Mouse (Mus musculus): ENCODE data around the gene AB124611. TPM values are rescaled to one million over a fixed set of nuclear protein-coding genes. Genes with fewer than 3 reads are reported as not detected.
A peak's percentile ranks its signal among the peaks of the same experiment; 100 is the strongest.
"Not testable (repeated sequence)": the region's sequence is repeated elsewhere in the genome, so short reads cannot be mapped to it uniquely, and the experiment has no call there.

Gene AB124611
- 1 to 10 TPM; 2.1 TPM for total RNA-seq (2021)
- long read RNA-seq, experiment 1, partial matches to known transcripts = 0 of 1 reads
- long read RNA-seq, experiment 1, other reads (novel, unspliced or antisense) = 0 of 1 reads
- long read RNA-seq, experiment 2 = 0 reads

DNA sequence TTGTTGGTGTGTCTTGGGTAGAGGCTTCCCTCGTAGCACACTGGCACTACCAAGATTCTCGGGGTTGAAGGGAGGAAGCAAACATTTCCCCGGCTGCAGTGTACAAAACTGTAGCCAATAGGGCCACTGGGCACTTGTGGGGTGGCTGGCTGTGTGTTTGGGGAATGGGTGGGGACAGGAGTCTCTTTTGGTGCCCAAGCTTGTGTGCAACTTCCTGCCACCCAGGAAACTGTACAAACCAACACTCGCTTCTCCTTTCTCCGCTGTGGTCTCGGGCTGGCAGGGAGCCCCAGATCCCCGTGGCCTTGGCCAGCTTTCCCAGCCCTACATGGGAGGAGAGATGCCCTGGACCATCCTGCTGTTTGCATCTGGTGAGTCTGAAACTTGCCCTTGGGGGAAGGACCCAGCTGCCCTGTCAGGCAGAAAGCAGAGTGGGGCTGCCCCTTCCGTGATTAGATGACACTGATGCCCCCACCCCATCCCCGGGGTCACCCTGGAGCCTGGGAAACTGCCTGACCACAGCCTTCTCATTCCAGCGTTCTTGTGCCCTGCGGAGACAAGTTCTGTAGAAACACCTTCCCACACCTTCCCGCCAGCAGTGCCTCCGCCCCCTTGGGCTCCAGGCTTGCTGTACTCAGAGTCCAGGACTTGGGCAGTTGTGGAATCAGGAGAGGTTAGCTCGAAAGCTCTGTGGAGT is at the start of gene AB124611:
Gene AB124611 (plus strand): TSS at position 240 of the 697 bp plus-strand sequence.
- peak in 1 of 2 experiments; percentile 36 for DNase-seq
- intact Hi-C loops (cut with DNase I) = no loop called here

- intact Hi-C loops (cut with DNase I) = no loop called here
- DNase-seq = no peak
Observed at GRCm38 (mm10) chr9:21477707-21478106, 48.3 kb upstream of the AB124611 start.

DNA sequence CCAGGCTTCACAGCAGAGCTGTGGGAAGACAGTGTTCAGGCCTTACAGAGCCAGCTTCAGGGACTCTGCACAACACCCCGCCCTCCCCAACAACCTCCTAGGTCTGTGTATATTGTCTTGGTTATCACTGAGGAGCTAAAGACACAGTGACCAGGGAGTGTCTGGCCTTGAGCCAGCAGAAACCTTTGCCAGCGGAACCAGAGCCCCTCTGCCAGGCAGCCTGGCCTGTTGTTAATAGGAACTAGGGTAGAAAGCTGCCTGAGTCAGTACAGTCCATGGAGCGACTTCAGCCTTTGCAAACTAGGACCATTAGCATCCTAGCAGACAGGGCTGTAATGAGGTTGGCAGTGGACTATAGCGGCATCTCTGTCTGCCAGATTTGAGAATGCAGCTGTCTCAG is 41.9 kb upstream of the AB124611 start:
- intact Hi-C loops (cut with DNase I) = no loop called here
- DNase-seq = no peak

DNA sequence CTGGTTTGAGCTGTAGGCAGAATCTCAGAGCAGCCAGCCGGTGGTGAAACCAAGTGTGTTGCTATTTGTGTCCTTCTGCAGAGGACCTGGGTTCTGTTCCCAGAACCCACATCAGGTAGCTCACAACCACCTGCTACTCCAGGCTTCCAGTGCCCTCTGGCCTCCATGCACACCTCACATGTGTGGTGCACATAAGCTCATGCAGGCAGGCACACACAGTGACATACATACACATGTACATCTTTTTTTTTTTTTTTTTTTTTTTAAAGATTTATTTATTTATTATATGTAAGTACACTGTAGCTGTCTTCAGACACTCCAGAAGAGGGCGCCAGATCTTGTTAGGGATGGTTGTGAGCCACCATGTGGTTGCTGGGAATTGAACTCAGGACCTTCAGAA is 37.7 kb upstream of the AB124611 start:
- DNase-seq; intact Hi-C loops (cut with DNase I): not testable (repeated sequence)

DNA sequence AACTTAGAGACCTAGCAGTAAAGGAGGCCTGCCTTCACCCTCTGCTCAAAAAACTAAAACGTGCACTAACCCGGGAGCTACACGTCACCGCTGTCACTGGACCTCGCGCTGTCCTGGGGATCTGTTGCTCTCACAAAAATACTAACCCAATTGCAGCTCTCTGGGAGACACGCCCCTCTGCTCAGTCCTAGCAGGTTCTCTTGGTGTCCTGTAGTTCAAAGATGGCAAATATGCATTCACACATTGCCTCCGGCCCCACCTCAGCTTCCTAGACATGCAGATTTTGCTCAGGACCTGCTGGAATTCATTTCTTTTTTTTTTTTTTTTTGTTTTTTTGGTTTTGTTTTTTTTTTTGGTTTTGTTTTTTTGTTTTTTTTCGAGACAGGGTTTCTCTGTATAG is 35.3 kb upstream of the AB124611 start:
- DNase-seq = no peak
- intact Hi-C loops (cut with DNase I) = no loop called here

- DNase-seq = no peak
- intact Hi-C loops (cut with DNase I) = no loop called here
Observed at GRCm38 (mm10) chr9:21493907-21494306, 32.1 kb upstream of the AB124611 start.

DNA sequence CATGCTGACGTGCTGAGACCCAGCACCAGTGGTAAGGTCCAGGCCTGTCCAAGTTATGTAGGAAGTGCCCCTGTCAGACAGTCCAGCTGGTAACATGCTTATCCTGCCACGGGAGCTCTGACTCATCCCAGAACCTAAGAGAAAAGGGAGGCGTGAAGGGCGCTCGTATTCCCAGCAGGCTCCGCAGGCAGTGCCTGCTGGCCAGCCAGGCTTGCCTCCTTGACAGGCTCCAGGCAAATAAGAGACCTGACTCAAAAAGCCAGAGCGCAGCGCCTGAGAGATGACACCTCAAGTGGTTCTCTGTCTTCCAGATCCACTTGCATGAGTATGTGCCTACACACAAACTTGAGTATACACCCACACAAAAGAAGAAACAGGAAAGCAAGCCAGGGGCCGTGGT is 31.2 kb upstream of the AB124611 start:
- DNase-seq = no peak
- intact Hi-C loops (cut with DNase I) = no loop called here

- intact Hi-C loops (cut with DNase I) = no loop called here
- peak; percentile 43 to 50 for DNase-seq
Observed at GRCm38 (mm10) chr9:21496308-21497049, 29.5 kb upstream of the AB124611 start.

DNA sequence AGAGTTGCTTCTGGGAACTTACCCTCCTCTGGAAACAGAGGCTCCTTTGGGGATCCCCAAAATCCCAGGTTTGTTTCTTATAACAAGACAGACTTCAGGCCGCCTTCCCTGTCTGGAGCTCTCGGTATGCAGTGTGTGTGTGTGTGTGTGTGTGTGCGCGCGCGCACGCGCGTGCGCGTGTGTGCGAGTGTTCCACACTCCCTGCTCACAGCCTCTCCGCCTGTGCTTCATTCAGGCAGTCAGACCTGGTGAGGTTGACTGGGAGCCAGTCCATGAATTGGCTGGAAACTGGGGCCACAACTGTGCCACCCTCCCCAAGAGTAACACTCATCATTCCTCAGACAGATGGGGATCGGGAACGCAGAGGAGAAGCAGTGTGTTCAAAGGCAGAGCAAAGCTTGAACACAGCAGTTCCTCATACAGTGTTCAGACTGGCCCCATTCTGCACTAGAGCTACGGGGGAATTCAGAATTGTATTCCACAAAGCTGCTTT is 28.9 kb upstream of the AB124611 start:
- intact Hi-C loops (cut with DNase I) = no loop called here
- DNase-seq = no peak

DNA sequence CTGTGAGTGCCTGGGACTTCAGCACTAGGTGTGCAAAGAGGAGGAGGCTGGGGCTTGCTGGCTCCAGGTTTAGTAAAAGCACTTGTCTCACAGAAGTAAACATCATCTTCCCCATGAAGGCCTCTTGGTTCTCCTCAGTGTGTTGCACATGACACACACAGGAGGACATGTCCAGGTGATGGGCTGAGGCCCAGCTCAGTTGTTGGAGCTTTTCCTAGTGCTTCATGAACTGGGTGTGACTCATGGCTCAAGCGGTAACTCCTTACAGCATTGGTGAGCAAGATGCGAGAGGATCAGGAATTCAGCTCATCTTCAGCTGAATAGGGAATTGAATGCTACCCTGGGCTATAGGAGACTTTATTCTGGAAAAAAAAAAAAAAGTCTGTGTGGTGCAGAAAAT is 28.3 kb upstream of the AB124611 start:
- no peak for DNase-seq
- intact Hi-C loops (cut with DNase I) = no loop called here

DNA sequence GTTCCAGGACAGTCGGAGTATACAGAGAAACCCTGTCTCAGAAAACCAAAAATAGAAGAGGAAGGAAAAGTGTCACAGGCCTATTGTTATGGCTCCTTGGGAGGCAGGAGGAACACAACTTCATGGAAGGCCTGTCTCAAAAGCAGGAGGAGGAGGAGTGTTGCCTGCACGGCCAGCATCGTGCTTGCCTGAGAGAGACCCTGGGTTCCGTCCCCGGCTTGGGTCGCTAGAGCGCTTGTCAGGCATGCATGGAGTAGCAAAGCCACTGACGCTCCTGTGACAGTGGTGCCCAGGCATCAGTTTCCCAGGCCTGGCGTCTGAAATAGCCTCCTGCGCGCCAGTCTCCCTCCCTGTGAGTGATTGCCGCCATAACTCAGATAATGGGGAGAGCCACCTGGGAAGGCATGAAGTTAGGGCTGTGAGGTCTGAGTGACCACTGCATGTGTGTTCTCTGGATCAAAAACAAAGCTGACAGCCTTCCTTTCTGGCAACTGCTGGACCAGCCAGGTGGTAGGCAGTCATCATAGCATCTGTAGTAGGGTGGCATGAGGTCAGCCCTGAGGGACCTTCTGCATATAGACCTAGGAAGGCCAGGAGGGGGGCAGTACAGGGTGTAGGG is 27.6 kb upstream of the AB124611 start:
- DNase-seq = no peak
- intact Hi-C loops (cut with DNase I) = no loop called here

GRCm38 (mm10) chr9:21503352-21503751 is 22.6 kb upstream of the AB124611 start:
- no peak for DNase-seq
- intact Hi-C loops (cut with DNase I) = no loop called here

GRCm38 (mm10) chr9:21505767-21506166 is 20.2 kb upstream of the AB124611 start:
- intact Hi-C loops (cut with DNase I) = no loop called here
- DNase-seq = no peak

- DNase-seq = no peak
- intact Hi-C loops (cut with DNase I) = no loop called here
Observed at GRCm38 (mm10) chr9:21507753-21508430, 18.1 kb upstream of the AB124611 start.

DNA sequence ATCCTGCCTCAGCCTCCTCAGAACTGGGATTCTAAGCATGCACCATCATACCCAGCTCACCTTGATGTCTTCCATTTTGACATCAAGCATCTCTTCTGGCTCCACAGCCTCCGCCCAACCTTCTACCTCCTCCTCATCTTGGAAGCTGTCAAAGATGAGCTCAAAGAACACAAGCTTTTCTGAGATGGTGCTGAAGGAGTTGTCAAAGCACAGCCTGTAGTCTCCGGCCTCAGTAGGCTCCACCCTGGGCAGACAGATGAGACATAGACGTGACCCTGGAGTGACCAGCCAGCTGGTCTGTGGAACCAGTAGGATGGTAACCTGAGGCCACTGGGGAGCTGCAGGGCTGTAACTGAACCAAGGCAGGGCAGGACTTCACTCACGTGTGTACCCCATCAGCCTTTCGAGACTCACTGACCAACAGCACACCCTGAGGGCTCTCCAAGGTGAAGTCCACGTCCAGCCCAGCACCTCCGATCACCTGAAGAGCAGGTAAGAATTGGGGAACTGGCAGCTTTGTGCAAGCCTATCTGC is 17.0 kb upstream of the AB124611 start:
- DNase-seq = no peak
- intact Hi-C loops (cut with DNase I) = no loop called here

DNA sequence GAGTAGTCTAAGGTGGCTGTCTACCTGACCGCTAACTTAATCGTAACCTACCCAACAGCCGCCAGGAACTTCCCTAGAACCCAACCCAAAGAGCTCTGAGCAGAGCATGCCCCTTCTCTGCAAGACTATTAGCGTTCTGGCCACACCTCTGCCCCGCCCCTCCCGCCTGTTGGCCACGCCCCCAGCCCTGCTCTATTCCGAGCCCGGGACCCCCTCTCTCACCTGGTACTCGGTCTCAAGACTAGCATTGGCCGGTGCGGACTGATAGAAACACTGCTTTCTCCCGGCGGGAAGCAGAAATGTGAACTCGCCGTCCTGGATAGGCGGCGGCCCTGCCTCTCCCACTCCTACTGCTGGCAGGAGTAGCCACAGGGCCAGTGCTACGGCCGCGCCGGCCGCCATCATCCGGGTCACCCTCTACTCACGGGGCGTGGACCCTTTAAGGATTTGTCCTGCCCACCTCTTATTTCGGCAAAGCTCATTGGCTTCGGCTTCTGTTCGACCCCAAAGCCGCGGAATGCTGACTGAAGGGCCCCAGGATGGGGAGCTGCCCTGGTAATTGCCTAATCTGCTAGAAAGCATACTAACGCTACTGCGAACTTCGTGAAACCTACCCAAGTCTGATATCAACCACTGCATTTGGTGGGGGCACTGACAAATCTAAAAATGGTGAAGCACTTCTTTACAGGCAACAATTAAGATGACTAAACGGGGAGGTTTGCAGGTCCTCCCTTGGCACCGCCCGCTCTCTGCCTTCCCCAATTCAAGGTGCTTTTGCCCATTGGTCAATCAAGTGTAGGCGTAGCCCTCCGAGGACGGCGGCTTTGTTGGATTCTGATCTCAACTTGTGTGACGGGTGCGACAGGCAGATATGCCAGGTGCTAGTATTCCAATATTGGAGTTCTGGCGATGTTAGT is 15.9 kb upstream of the AB124611 start, which contains the start of gene Tmed1:
Gene Tmed1 (minus strand): TSS at position 481 of the 917 bp plus-strand sequence.
- intact Hi-C loops (cut with DNase I) = no loop called here

GRCm38 (mm10) chr9:21510689-21511015 is 15.3 kb upstream of the AB124611 start:
- no peak for DNase-seq
- intact Hi-C loops (cut with DNase I) = no loop called here

More for the DNA sequence above, 15.9 kb upstream of the AB124611 start, which contains the start of gene Tmed1:
- DNase-seq = peak; percentile 92 to 93

DNA sequence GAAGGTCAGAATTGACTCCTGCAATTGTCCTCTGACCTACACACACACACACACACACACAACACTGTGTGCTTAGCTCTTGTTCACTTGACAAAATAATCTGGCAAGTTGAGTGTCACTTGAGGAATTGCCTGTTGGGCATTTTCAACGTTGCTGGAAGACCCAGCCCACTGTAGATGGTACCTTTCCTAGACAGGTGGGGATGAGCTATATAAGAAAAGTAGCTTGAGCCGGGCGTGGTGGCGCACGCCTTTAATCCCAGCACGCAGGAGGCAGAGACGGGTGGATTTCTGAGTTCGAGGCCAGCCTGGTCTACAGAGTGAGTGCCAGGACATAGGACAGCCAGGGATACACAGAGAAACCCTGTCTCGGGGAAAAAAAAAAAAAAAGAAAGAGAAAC is 14.9 kb upstream of the AB124611 start:
- intact Hi-C loops (cut with DNase I) = no loop called here
- DNase-seq = no peak

DNA sequence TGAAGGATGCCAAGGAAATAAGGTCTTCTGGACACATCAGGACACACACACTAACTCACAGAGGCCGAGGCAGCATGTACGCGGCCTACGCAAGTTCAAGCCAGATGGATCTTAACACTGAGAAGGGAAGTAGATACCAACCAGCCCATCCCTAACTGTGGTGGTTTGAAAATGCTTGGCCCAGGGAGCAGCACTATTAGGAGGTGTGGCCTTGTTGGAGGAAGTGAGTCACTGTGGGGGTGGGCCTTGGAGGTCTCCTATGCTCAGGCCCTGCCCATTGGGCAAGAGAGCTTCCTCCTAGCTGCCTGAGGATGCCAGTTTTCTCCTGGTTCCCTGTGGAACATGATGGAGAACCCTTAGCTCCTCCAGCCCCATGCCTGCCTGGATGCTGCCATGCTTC is 12.5 kb upstream of the AB124611 start:
- intact Hi-C loops (cut with DNase I) = no loop called here

More for the DNA sequence above, 12.5 kb upstream of the AB124611 start:
- no peak for DNase-seq
